Mouse (Mus musculus) midbrain, embryonic 14.5 days (tissue): Measurements from ENCODE around the gene D430042O09Rik. TPM values are rescaled to one million over a fixed set of nuclear protein-coding genes. Genes with fewer than 3 reads are reported as not detected.

Experiments
- ATAC-seq: fragments of 200-750 bp; cut with Nextera tagmentation; 2 replicates; pipeline ENCODE4 v1.8.0; 2017; ENCODE audit warnings: moderate number of reproducible peaks, moderate library complexity; ENCODE audit not compliant: low FRiP score, low TSS enrichment
- DNase-seq: peaks from one replicate; pipeline ENCODE4 v3.0.0-alpha.2; 2015
- H3K27ac ChIP-seq: fragments of 300-500 bp; sonication (generic); replicated peaks from 2 replicates; pipeline ENCODE4 v1.5.1; 2014; ENCODE audit warnings: mild to moderate bottlenecking, low read depth, low read length, moderate library complexity
- H3K27me3 ChIP-seq: fragments of 300-500 bp; sonication (generic); 2 replicates; pipeline ENCODE4 v1.6.1; 2014; ENCODE audit warnings: low read length, control low read depth, mixed read lengths; ENCODE audit not compliant: control insufficient read depth, insufficient read depth
- H3K36me3 ChIP-seq: fragments of 300-500 bp; sonication (generic); 2 replicates; pipeline ENCODE4 v1.6.1; 2014; ENCODE audit warnings: low read length, control low read depth; ENCODE audit not compliant: control insufficient read depth, insufficient read depth
- H3K4me1 ChIP-seq: fragments of 300-500 bp; sonication (generic); 2 replicates; pipeline ENCODE4 v1.6.1; 2014; ENCODE audit warnings: mild to moderate bottlenecking, antibody characterized with exemption, low read length, control low read depth; ENCODE audit not compliant: control insufficient read depth, insufficient read depth
- H3K4me2 ChIP-seq: fragments of 300-500 bp; sonication (generic); 2 replicates; pipeline ENCODE4 v1.6.1; 2014; ENCODE audit warnings: mild to moderate bottlenecking, low read length, moderate library complexity
- H3K4me3 ChIP-seq: fragments of 300-500 bp; sonication (generic); replicated peaks from 2 replicates; pipeline ENCODE4 v1.5.1; 2014; ENCODE audit warnings: low read depth, low read length
- H3K9ac ChIP-seq: fragments of 300-500 bp; sonication (generic); replicated peaks from 2 replicates; pipeline ENCODE4 v1.6.1; 2014; ENCODE audit warnings: mild to moderate bottlenecking, low read length, moderate library complexity
- H3K9me3 ChIP-seq: fragments of 300-500 bp; sonication (generic); 2 replicates; pipeline ENCODE4 v1.6.1; 2016; ENCODE audit warnings: low read length, control low read depth, mixed read lengths; ENCODE audit not compliant: control insufficient read depth
- WGBS: fragments of 180-500 bp; shearing (Covaris S2); extraction: QIAGEN DNeasy Blood & Tissue Kit; methylation state at CpG from one replicate; pipeline ENCODE4 v1.1.7; 2014; 5-methylcytosine and 5-hydroxymethylcytosine counted together
- polyA plus RNA-seq: library from polyadenylated mRNA; unstranded; fragments of >200 nt; fragmentation: Nextera tagmentation; extraction: Ambion mirVana; gene quantifications from 2 replicates; pipeline ENCODE4 v1.2.1, GENCODE M21; 2014

Gene D430042O09Rik
- polyA plus RNA-seq, 1 experiment from 2014 or later = 8.7 TPM

DNA sequence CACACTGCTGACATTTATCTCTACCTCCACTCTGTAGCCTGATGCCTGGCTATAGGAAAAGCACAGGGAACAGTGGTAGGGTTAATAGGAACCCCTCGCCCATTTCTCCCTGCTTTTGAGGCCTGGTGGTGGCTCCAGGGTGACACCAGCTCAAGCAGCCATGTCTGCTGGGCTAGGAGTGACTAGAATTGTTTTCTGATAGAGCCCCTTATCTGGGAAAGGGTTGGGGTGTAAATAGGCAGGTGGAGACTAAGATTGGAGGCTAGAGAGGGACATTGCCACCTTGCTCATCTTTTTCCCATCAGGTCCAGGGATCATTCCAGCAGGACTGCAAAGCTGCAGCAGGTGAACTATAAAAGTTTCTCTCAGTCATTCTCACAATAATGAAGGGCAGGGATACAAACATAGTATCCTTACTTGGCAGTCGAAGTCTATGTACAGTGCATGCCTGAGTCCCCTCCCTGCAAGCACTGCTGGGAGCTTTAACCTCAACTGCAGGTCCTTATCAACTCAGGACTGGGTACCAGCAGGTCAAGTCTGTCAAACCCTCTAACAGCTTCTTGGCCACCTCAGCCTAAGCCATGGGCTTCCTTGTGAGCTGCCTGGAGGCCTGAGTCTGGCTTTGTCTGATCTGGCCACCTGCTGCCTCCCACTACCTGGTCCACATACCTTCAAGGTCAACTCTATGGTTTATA lies 39.1 kb downstream of the D430042O09Rik start:
- 81% methylated on average over 2 of the region's 2 CpGs for WGBS
- Histone ChIP-seq H3K4me1 (no peaks in the 10 kb centered on the region), H3K9me3 (no peaks in the 10 kb centered on the region), H3K36me3 (no peaks in the 10 kb centered on the region), H3K4me2 (no peak overlapping the region), H3K27ac (no peak overlapping the region), H3K27me3 (no peaks in the 10 kb centered on the region), H3K4me3 (no peak overlapping the region), H3K9ac (no peak overlapping the region)
- DNase-seq (no peak), ATAC-seq (no peak)

GRCm38 (mm10) chr7:125747316-125747690 lies 39.6 kb downstream of the D430042O09Rik start:
- Histone ChIP-seq H3K27ac (no peak overlapping the region), H3K9ac (no peak overlapping the region), H3K27me3 (no peaks in the 10 kb centered on the region), H3K9me3 (no peaks in the 10 kb centered on the region), H3K4me2 (no peak overlapping the region), H3K36me3 (no peaks in the 10 kb centered on the region), H3K4me3 (no peak overlapping the region), H3K4me1 (no peaks in the 10 kb centered on the region)
- DNase-seq = no peak
- 66% methylated on average over 7 of the region's 7 CpGs for WGBS
- ATAC-seq = no peak

GRCm38 (mm10) chr7:125748186-125748585 lies 40.5 kb downstream of the D430042O09Rik start:
- DNase-seq (peak; percentile 82), ATAC-seq (no peak)
- H3K4me1 ChIP-seq = no peaks in the 10 kb centered on the region
- H3K27ac ChIP-seq = no peak overlapping the region
- H3K27me3 ChIP-seq = no peaks in the 10 kb centered on the region
- no peak overlapping the region for H3K4me3 ChIP-seq
- H3K4me2 ChIP-seq = no peak overlapping the region
- no peak overlapping the region for H3K9ac ChIP-seq
- WGBS = 51% methylated on average over 3 of the region's 3 CpGs
- H3K9me3 ChIP-seq = no peaks in the 10 kb centered on the region
- H3K36me3 ChIP-seq = no peaks in the 10 kb centered on the region

GRCm38 (mm10) chr7:125752699-125753325 lies 45.1 kb downstream of the D430042O09Rik start:
- Histone ChIP-seq H3K4me3 (no peak overlapping the region), H3K4me2 (no peak overlapping the region), H3K27ac (no peak overlapping the region), H3K9me3 (no peaks in the 10 kb centered on the region), H3K9ac (no peak overlapping the region), H3K36me3 (0 out of 2 replicates have a peak, but pooled peaks cover 3% of the 10 kb centered on the region), H3K4me1 (no peaks in the 10 kb centered on the region), H3K27me3 (no peaks in the 10 kb centered on the region)
- WGBS = 78% methylated on average over 7 of the region's 7 CpGs
- ATAC-seq (no peak), DNase-seq (no peak)

DNA sequence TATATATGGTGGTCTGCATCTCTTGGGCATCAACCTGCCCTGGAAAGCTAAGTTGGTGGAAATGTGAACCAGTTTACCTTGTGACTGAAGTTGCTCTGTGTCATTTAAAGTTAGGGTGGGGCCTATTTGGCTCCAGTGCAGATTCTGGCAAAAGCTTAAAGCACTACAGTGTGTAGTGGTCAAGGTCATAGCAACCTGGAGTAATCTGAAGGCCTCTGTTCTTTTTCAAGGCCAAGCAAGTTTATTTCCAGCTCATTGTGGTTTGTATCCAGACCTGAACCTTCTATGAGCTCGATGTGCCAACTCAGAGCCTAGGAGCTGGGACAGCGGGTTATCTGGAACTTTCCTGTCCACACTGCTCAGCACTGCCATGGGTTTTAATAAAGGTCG lies 45.6 kb downstream of the D430042O09Rik start:
- Histone ChIP-seq H3K36me3 (0 out of 2 replicates have a peak, but pooled peaks cover 3% of the 10 kb centered on the region), H3K9me3 (no peaks in the 10 kb centered on the region), H3K4me2 (no peak overlapping the region), H3K27me3 (no peaks in the 10 kb centered on the region), H3K4me3 (no peak overlapping the region), H3K27ac (no peak overlapping the region), H3K9ac (no peak overlapping the region), H3K4me1 (no peaks in the 10 kb centered on the region)
- no peak for ATAC-seq
- WGBS = 92% methylated on average over 3 of the region's 3 CpGs
- DNase-seq = no peak

DNA sequence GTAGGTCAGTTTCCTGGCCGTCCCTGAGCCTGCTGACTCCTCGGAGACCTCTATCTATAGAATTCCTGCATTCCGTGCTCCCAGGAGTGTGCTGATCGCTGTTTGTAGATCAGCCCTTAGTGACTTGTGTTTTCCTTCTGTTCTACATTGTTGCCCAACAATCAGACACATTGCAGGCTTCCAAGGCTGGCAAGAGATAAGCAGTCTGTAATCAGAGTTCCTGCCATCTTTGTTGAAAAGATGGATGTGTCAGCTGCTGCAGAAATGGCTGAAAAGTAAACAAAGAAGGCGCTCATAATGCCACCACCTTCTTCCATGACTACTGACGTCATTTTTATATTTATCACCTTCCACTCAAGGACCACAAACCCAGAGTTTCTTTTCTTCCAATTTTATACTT lies 49.1 kb downstream of the D430042O09Rik start:
- Histone ChIP-seq H3K4me1 (no peaks in the 10 kb centered on the region), H3K4me3 (no peak overlapping the region), H3K27ac (no peak overlapping the region), H3K36me3 (peaks cover 6% of the 10 kb centered on the region), H3K27me3 (no peaks in the 10 kb centered on the region), H3K9ac (no peak overlapping the region), H3K9me3 (no peaks in the 10 kb centered on the region), H3K4me2 (no peak overlapping the region)
- WGBS = 82% methylated on average over 6 of the region's 6 CpGs
- ATAC-seq = no peak
- DNase-seq = no peak

DNA sequence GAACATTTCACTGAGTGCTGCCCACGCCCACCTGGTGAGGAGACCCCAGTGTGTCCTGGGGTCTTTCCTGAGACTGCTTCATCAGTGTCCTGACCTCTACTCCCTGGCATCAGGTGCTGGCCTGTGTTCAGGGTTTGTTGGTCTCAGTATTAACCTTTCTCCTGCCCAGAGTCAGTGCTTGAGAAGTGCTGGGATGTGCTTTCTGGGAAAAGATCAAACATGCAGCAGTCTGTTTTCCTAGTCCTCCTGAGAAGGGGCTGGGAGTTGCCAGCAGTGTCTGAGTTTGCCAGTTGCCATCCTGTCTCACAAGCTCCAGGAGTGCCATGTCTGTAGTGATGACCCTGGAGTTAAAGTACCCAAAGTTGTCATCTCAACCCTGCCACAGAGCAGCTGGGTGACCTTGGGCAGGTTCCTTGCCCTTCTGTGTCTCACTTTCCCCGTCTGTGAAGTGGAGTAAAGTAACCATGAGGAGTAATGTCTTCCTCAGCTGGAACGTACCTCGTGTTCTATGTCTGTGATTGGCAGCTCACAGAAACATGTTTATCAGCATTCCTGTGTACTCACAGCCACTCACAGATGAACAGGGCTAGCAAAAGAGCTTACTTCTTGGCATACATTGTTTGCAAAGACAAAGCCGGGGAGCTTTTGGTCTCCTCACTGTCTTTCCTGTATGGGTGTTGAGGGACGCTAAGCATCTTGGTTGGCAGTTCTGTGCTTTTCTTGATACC lies 50.4 kb downstream of the D430042O09Rik start:
- DNase-seq = no peak
- peaks cover 9% of the 10 kb centered on the region for H3K36me3 ChIP-seq
- no peak overlapping the region for H3K4me2 ChIP-seq
- no peak overlapping the region for H3K27ac ChIP-seq
- no peak for ATAC-seq
- WGBS = 80% methylated on average over 6 of the region's 6 CpGs
- H3K4me3 ChIP-seq = no peak overlapping the region
- no peak overlapping the region for H3K9ac ChIP-seq
- no peaks in the 10 kb centered on the region for H3K9me3 ChIP-seq
- 0 out of 2 replicates have a peak, but pooled peaks cover 2% of the 10 kb centered on the region for H3K4me1 ChIP-seq
- H3K27me3 ChIP-seq = no peaks in the 10 kb centered on the region

GRCm38 (mm10) chr7:125762289-125762688 lies 54.6 kb downstream of the D430042O09Rik start:
- DNase-seq (no peak), ATAC-seq (no peak)
- no peaks in the 10 kb centered on the region for H3K27me3 ChIP-seq
- peaks cover 9% of the 10 kb centered on the region for H3K36me3 ChIP-seq
- H3K4me3 ChIP-seq = no peak overlapping the region
- no peak overlapping the region for H3K9ac ChIP-seq
- H3K27ac ChIP-seq = no peak overlapping the region
- H3K4me1 ChIP-seq = 0 out of 2 replicates have a peak, but pooled peaks cover 5% of the 10 kb centered on the region
- no peak overlapping the region for H3K4me2 ChIP-seq
- no peaks in the 10 kb centered on the region for H3K9me3 ChIP-seq
- WGBS = 93% methylated on average over 2 of the region's 2 CpGs
